Mouse (Mus musculus): ENCODE measurements around the gene Kcnn4. TPM values are rescaled to one million over a fixed set of nuclear protein-coding genes. Genes with fewer than 3 reads are reported as not detected.
A peak's percentile ranks its signal among the peaks of the same experiment; 100 is the strongest.

The Kcnn4 gene
- under 1 TPM; 0.19 to 0.45 TPM for total RNA-seq (2021)
- long read RNA-seq, experiment 1, result 0 reads
- long read RNA-seq, experiment 2, result 0 reads

DNA sequence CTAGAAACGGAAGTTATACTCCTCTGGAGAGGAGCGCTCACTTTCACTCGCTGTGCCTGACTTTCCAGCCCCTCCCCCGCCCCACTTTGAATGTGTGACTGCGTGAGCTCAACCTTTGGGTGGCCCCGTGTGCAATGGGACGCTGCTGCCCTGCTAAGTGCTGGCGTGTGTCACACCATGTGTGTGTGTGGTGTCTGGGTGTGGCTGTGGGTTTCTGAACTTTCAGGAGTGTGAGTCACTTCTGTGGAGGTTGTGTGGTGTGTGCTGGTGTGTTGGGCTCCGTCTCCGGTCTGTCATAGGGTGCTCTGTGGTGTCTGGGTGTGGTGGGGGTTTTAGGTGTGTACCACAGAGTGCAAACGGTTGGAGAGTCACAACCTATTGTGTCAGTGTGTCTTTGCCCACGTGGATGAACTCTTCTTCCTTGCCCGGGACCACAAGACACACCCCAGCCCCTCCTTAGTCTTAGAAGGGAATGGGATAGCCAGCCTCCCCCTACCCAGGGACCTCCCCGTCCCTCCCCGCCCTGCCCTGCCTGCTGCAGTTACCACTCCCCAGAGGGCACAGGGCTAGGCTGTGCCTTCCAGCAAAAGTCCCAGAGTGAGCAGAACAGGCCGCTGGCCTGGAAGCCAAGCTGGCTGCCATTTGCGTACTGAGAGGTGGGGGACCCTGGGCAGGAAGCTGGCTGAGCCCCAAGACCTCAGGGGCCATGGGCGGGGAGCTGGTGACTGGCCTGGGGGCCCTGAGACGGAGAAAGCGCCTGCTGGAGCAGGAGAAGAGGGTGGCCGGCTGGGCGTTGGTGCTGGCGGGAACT is at the start of gene Kcnn4:
Kcnn4 (plus strand) TSS at position 533 of the 811 bp plus-strand sequence.
- no peak within 1 kb of the TSS for H3K27ac ChIP-seq
- no peak for DNase-seq (ENCODE audit: extremely low spot score in 1 of 2, low spot score in 2 of 2)
- H3K4me3 ChIP-seq, result no peak within 1 kb of the TSS
- intact Hi-C loops (cut with DNase I), result no loop called here
- no peak for TF ChIP-seq CTCF (IDR thresholded peaks at IDR 0.05)

DNA sequence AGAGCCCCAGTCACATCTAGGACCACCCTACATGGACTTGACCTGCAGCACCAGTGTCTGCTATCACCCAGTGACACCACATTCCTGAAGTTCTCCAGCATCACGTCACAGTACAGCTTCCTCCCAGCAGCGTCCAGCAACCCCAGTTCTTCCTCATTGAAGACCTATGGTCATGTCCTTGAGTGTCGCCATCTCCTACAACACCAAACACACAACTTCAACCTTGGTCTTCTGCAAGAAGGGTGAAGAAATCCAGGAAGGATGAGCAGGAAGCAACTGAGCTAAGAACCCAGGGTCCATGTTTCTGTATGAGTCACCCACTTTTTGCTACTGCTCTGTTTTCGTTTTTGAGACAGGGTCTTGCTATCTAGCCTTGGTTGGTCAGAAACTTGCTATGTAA is 47.5 kb upstream of the Kcnn4 start:
- Histone ChIP-seq H3K27ac (no peak overlapping the region), H3K4me3 (no peak overlapping the region)
- no peak for TF ChIP-seq CTCF (IDR thresholded peaks at IDR 0.05)
- intact Hi-C loops (cut with DNase I), result no loop called here
- DNase-seq (ENCODE audit: extremely low spot score in 1 of 2, low spot score in 2 of 2), result no peak

DNA sequence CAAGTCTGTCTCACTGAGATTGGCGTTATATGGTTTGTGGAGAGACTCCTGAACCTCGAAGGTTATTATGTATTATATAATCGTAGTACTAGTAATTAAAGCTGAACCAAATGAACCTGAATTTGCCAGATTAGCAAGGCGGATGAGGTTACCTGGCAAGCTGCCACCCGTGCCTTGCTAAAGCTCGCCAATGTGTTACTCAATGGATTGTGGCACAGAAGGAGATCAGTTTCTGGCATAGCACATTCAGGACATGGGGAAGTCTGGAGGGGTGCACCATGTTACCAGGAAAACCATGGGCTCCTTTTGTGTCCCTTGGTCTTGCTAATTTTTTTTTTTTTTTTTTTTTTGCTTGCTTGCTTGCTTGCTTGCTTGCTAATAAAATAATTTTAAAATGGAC is 44.9 kb upstream of the Kcnn4 start:
- no peak for DNase-seq (ENCODE audit: extremely low spot score in 1 of 2, low spot score in 2 of 2)
- intact Hi-C loops (cut with DNase I), result no loop called here
- TF ChIP-seq CTCF (IDR thresholded peaks at IDR 0.05), result no peak
- H3K4me3 ChIP-seq, result peak overlapping the region; percentile 31; the same call in 1 of the 2 replicates
- peak overlapping the region; percentile 4; the same call in 1 of the 2 replicates for H3K27ac ChIP-seq

DNA sequence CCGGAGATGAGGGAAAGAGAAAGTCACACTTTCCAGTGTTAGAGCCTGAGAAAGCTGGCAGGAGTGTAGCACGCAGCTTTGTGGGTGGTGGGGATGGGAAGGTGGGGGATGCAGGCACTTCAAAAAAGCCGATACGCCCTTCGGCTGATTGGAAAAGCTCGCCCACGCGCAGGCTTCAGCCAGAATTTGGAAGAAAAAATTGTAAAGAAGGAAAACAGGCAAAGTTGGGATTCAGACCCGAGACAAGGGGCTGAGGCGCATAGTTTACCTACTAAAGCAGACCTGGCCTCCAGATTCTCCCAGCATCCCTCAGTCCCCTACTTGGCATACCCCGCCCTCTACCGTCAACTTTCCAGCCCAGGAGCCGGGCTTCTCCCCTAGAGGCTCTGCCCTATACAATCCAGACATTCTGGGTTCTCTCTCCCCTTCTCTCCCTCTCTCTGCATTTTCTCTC is 44.4 kb upstream of the Kcnn4 start:
- intact Hi-C loops (cut with DNase I), result no loop called here
- no peak for TF ChIP-seq CTCF (IDR thresholded peaks at IDR 0.05)
- H3K27ac ChIP-seq, result peak overlapping the region; percentile 67
- peak; percentile 54 to 72 for DNase-seq (ENCODE audit: extremely low spot score in 1 of 2, low spot score in 2 of 2)
- H3K4me3 ChIP-seq, result peak overlapping the region; percentile 31

DNA sequence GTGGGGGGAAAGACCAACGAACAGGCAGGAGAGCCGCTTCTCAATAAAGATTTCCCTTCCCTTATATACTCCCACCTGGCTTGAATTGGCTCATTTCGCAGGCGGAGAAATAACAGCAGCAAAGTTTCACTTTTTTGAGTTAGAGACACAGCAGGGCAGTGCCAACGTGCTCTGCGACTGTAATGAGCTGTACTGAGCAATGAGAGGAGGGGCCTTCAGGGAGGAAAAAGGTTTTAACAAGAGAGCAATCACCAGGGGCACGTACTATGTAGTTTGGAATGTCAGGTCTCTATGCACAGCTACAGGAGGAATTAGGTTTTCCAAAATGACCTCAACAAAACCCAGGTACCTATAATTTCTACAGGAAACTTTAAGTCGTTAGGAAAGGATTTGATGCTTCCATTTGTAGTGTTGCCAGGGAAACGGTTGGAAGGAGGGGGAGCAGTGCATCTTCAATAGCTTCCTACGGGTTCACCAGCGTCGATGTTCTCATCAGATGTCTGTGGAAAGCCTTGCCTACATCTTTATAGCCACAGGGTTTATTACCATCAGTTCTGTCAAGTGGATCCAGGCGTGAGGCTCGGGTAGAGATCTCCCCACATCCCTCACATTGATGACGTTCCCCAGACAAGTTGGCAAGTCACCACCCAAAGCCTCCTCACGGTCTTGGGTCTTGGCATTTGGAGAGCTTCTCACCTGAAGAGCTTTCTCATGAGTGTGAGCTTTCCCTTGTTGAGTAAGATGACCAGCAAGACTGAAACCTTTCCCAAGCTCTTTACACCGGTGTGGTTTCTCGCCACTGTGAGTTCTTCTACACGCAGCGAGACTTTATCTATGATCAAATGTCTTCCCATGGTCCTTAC is 43.6 kb upstream of the Kcnn4 start:
- DNase-seq (ENCODE audit: extremely low spot score in 1 of 2, low spot score in 2 of 2), result peak in 1 of 2 experiments; percentile 18
- intact Hi-C loops (cut with DNase I), result no loop called here
- TF ChIP-seq CTCF (IDR thresholded peaks at IDR 0.05), result no peak
- Histone ChIP-seq H3K27ac (peak overlapping the region; percentile 36; the same call in 1 of the 2 replicates), H3K4me3 (peak overlapping the region; percentile 31; the same call in 1 of the 2 replicates)

DNA sequence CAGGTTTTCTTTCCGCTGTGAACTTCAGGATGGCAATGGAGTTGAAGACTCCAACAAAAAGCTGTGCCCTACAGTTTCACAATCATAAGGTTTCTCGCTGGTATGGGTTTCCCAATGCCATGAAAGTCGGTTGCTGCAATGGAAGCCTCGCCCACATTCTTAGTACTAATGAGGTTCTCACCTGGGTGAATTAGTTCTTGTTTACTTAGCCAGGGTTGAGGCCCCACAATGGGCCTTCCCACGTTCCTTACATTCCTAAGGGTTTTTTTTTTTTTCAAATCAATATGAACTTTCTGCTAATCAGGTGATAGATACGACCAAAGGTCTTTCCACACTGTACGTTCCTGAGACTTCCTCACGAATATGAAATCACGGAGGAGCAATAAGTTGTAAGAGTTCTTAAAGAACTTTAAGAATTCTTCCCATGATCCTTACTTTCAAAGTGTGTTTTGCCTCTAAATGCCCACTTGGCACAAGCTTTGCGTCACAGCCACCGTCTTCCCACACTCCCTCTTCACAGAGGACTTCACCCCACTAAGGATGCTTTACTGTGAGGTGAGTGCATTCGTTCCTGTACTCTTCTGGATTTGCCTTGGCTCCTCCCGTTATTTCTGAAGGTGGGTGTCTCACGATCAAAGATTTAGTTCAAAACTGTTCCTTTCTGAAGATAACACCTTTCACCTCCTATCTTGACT is 42.6 kb upstream of the Kcnn4 start:
- Histone ChIP-seq H3K27ac (no peak overlapping the region), H3K4me3 (no peak overlapping the region)
- DNase-seq (ENCODE audit: extremely low spot score in 1 of 2, low spot score in 2 of 2), result no peak
- intact Hi-C loops (cut with DNase I), result no loop called here
- TF ChIP-seq CTCF (IDR thresholded peaks at IDR 0.05), result no peak

DNA sequence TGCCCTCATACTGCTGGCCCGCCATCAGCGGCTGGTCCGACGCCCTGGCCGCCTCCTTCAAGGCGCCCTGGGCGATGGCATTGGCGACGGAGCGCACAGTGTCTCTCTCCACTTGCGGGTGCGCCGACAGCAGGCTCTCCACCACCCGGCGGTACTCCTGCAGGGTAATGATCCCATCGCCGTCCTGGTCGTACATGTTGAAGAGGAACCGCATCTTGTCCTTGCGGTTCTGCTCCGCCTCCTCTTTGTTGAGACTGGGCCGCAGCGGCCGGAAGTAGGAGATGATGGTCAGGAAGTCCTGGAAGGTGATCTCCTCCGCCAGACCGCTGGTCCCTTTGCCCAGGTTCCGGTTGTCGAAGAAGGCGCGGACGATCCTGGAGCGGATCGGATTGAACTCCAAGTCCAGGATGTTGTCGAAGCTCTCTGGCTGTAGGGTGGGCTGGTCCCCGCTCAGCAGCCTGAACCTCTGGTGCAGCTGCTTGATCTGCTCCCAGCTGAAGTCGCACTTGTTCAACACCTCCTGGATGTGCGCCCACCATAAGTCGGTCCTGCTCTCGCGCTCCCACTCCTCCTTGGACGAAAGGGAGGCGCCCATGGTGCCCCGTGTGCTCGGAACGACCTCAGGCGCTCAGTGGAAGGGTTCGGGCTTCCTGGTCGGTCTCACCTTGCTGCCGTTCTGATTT is 36.6 kb upstream of the Kcnn4 start, which contains the start of gene Tescl:
Tescl (minus strand) TSS at position 633 of the 683 bp plus-strand sequence.
- no peak within 1 kb of the TSS for H3K27ac ChIP-seq
- peak within 1 kb of the TSS; percentile 13; the same call in 1 of the 2 replicates for H3K4me3 ChIP-seq
- intact Hi-C loops (cut with DNase I), result no loop called here
- no peak for TF ChIP-seq CTCF (IDR thresholded peaks at IDR 0.05)
- DNase-seq (ENCODE audit: extremely low spot score in 1 of 2, low spot score in 2 of 2), result no peak

DNA sequence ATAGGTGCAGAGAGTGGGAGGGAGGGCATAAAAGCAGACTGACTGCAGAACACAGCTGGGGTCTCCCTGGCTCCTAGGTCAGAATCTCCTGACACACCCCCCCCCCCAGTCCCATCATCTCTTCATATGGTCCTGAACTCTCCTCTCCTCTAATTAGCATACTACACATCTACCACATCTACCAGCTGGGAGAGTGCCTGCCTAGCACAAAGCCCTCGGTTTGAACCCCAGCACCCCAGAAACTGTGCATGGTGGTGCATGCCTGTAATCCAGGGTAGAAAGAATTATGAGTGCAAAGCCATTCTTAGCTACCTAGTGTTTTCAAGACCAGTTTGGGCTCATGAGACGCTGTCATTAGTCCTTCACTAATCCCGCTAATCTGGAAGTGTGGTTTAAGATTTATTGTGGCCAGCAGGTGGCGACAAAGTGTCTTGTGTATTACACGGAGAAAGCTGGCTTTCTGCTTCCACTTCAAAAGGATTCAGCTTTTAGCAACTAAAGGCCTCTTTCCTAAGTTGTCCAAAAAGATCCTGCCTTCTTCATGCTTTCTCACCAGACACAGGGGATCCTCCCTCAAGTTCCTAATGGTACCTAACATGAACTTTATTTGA is 34.3 kb upstream of the Kcnn4 start:
- DNase-seq (ENCODE audit: extremely low spot score in 1 of 2, low spot score in 2 of 2), result peak; percentile 68 to 71
- TF ChIP-seq CTCF (IDR thresholded peaks at IDR 0.05), result peak; percentile 73
- no peak overlapping the region for H3K4me3 ChIP-seq
- intact Hi-C loops (cut with DNase I), result loop anchor here (1.0 kb wide), 2 partner anchors 49 to 71 kb away; no protein-coding TSS in a partner anchor
- H3K27ac ChIP-seq, result no peak overlapping the region

DNA sequence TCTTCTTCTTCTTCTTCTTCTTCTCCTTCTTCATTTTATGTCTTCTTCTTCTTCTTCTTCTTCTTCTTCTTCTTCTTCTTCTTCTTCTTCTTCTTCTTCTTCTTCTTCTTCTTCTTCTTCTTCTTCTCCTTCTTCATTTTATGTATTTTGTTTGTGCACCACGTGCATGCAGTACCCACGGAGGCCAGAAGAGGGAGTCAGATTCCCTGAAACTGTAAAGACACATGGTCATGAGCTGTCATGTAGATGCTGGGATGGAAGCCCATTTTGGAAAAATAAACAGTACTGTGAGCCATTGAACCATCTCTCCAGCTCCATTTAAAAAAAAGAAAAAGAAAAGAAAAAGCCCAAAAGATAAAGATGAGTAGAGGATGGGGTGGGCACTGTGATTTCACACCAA is 31.8 kb upstream of the Kcnn4 start:
- Histone ChIP-seq H3K4me3 (no peak overlapping the region), H3K27ac (no peak overlapping the region)
- no peak for DNase-seq (ENCODE audit: extremely low spot score in 1 of 2, low spot score in 2 of 2)
- intact Hi-C loops (cut with DNase I), result no loop called here
- TF ChIP-seq CTCF (IDR thresholded peaks at IDR 0.05), result peak; percentile 9; the same call in 1 of the 2 replicates

DNA sequence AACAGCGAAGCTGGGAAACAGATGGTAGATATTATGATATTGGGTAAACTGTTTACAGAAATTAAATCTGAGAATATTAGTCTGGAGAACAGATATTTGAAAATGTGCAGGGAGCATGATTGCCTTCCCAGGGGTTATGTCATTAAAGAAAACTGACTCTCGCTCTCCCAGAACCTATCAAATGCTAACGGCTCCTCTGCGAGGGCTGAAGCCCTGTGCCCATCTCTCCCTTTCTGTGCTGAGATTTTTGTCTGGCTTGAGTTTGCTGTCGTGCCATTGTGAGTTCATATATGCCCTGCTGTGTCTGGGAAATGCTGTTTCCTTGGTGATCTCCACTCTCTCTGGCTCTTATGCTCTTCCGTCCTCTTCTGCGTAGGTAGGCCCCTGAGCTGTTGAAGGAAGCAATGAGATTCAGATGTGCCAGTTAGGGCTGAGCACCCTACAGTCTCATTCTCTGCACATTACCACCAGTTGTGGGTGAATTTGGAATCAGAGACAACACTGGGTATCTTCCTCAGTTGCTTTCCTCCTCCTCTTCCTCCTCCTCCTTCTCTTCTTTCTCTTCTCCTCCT is 26.3 kb upstream of the Kcnn4 start:
- no peak for DNase-seq (ENCODE audit: extremely low spot score in 1 of 2, low spot score in 2 of 2)
- Histone ChIP-seq H3K27ac (no peak overlapping the region), H3K4me3 (no peak overlapping the region)
- TF ChIP-seq CTCF (IDR thresholded peaks at IDR 0.05), result no peak
- intact Hi-C loops (cut with DNase I), result no loop called here

All from left cerebral cortex, adult 2 months (tissue).